Mouse (Mus musculus): Measurements from ENCODE around the gene Dpm3.

DNA sequence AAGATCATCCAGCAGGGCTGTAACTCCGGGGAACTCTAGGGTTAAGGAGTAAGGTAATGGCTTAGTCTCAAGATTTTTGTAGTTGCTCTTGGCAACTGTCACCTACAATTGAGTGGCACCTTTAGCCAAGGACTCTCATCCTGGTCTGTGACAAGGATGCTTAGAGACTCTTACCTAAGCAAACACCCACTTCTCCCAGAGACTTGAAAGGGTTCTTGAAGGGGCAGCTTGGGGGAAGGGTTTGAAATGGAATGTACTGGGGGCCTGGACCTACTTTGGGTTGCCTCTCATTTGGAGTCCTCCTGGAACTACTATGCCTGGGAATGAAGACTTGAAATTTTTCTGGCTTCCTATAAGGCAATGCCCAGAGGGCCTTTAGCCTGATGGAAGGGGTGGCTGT is 40.9 kb upstream of the Dpm3 start:
- TF ChIP-seq CTCF (IDR thresholded peaks at IDR 0.05; ENCODE audit: control insufficient read depth, insufficient read depth, insufficient read length) = no peak
- TF ChIP-seq USF1 (IDR thresholded peaks at IDR 0.05; ENCODE audit: low read depth) = no peak
- no peak for TF ChIP-seq CEBPB (IDR thresholded peaks at IDR 0.05; ENCODE audit: low read depth)
